Mouse (Mus musculus): ENCODE measurements around the gene Wnt5b. TPM values are rescaled to one million over a fixed set of nuclear protein-coding genes. Genes with fewer than 3 reads are reported as not detected.

The Wnt5b gene
- polyA plus RNA-seq, 1 experiment from 2014 or later, result 4.5 TPM

- Histone ChIP-seq H3K9me3 (ENCODE audit: control insufficient read depth, low read length) (no peaks in the 10 kb centered on the region), H3K36me3 (ENCODE audit: control insufficient read depth, insufficient read depth, low read length) (no peaks in the 10 kb centered on the region), H3K27me3 (ENCODE audit: control insufficient read depth, insufficient read depth, low read length) (no peaks in the 10 kb centered on the region), H3K4me2 (replicated peaks; ENCODE audit: low read depth) (no peak overlapping the region), H3K27ac (replicated peaks) (no peak overlapping the region), H3K4me1 (replicated peaks; ENCODE audit: control insufficient read depth, insufficient read depth) (peaks cover 5% of the 10 kb centered on the region; the same call in 1 of the 2 replicates), H3K4me3 (ENCODE audit: low read depth, low read length) (no peak overlapping the region), H3K9ac (ENCODE audit: low read length) (no peak overlapping the region)
- ATAC-seq (ENCODE audit: low FRiP score, low TSS enrichment) (no peak), DNase-seq (ENCODE audit: low spot score) (no peak)
- TF ChIP-seq EP300 (optimal IDR thresholded peaks at IDR 0.05), result no peak
- TF ChIP-seq CTCF (IDR thresholded peaks at IDR 0.05; ENCODE audit: low read depth), result no peak
- 71% methylated on average over 5 of the region's 5 CpGs for WGBS
Observed at GRCm38 (mm10) chr6:119583165-119583564, 39.0 kb upstream of the Wnt5b start.

GRCm38 (mm10) chr6:119576706-119577105 lies 32.6 kb upstream of the Wnt5b start:
- Histone ChIP-seq H3K9ac (ENCODE audit: low read length) (no peak overlapping the region), H3K27me3 (ENCODE audit: control insufficient read depth, insufficient read depth, low read length) (no peaks in the 10 kb centered on the region), H3K9me3 (ENCODE audit: control insufficient read depth, low read length) (no peaks in the 10 kb centered on the region), H3K4me1 (replicated peaks; ENCODE audit: control insufficient read depth, insufficient read depth) (no peaks in the 10 kb centered on the region), H3K4me2 (replicated peaks; ENCODE audit: low read depth) (no peak overlapping the region), H3K4me3 (ENCODE audit: low read depth, low read length) (no peak overlapping the region), H3K36me3 (ENCODE audit: control insufficient read depth, insufficient read depth, low read length) (no peaks in the 10 kb centered on the region; the same call in 1 of the 2 replicates), H3K27ac (replicated peaks) (no peak overlapping the region)
- ATAC-seq (ENCODE audit: low FRiP score, low TSS enrichment) (no peak), DNase-seq (ENCODE audit: low spot score) (no peak)
- WGBS, result 96% methylated on average over 4 of the region's 4 CpGs
- TF ChIP-seq CTCF (IDR thresholded peaks at IDR 0.05; ENCODE audit: low read depth) (no peak), EP300 (optimal IDR thresholded peaks at IDR 0.05) (no peak)

GRCm38 (mm10) chr6:119575331-119575730 lies 31.2 kb upstream of the Wnt5b start:
- Histone ChIP-seq H3K36me3 (ENCODE audit: control insufficient read depth, insufficient read depth, low read length) (no peaks in the 10 kb centered on the region; the same call in 1 of the 2 replicates), H3K9ac (ENCODE audit: low read length) (no peak overlapping the region), H3K27me3 (ENCODE audit: control insufficient read depth, insufficient read depth, low read length) (no peaks in the 10 kb centered on the region), H3K4me2 (replicated peaks; ENCODE audit: low read depth) (no peak overlapping the region), H3K27ac (replicated peaks) (no peak overlapping the region), H3K4me3 (ENCODE audit: low read depth, low read length) (no peak overlapping the region), H3K4me1 (replicated peaks; ENCODE audit: control insufficient read depth, insufficient read depth) (no peaks in the 10 kb centered on the region), H3K9me3 (ENCODE audit: control insufficient read depth, low read length) (no peaks in the 10 kb centered on the region)
- ATAC-seq (ENCODE audit: low FRiP score, low TSS enrichment) (no peak), DNase-seq (ENCODE audit: low spot score) (no peak)
- no peak for TF ChIP-seq CTCF (IDR thresholded peaks at IDR 0.05; ENCODE audit: low read depth)
- no peak for TF ChIP-seq EP300 (optimal IDR thresholded peaks at IDR 0.05)
- 93% methylated on average over 12 of the region's 12 CpGs for WGBS

- Histone ChIP-seq H3K9ac (ENCODE audit: low read length) (no peak overlapping the region), H3K9me3 (ENCODE audit: control insufficient read depth, low read length) (no peaks in the 10 kb centered on the region), H3K4me2 (replicated peaks; ENCODE audit: low read depth) (no peak overlapping the region), H3K27me3 (ENCODE audit: control insufficient read depth, insufficient read depth, low read length) (no peaks in the 10 kb centered on the region), H3K36me3 (ENCODE audit: control insufficient read depth, insufficient read depth, low read length) (no peaks in the 10 kb centered on the region; the same call in 1 of the 2 replicates), H3K4me3 (ENCODE audit: low read depth, low read length) (no peak overlapping the region), H3K4me1 (replicated peaks; ENCODE audit: control insufficient read depth, insufficient read depth) (no peaks in the 10 kb centered on the region), H3K27ac (replicated peaks) (no peak overlapping the region)
- ATAC-seq (ENCODE audit: low FRiP score, low TSS enrichment), result peak; percentile 25; the same call in 1 of the 2 replicates
- 59% methylated on average over 7 of the region's 7 CpGs for WGBS
- no peak for TF ChIP-seq CTCF (IDR thresholded peaks at IDR 0.05; ENCODE audit: low read depth)
- no peak for TF ChIP-seq EP300 (optimal IDR thresholded peaks at IDR 0.05)
- no peak for DNase-seq (ENCODE audit: low spot score)
Observed at GRCm38 (mm10) chr6:119572296-119572695, 28.1 kb upstream of the Wnt5b start.

- DNase-seq (ENCODE audit: low spot score), result no peak
- H3K9me3 ChIP-seq (ENCODE audit: control insufficient read depth, low read length), result no peaks in the 10 kb centered on the region
- no peak for TF ChIP-seq EP300 (optimal IDR thresholded peaks at IDR 0.05)
- no peak for TF ChIP-seq CTCF (IDR thresholded peaks at IDR 0.05; ENCODE audit: low read depth)
- no peak overlapping the region for H3K4me2 ChIP-seq (replicated peaks; ENCODE audit: low read depth)
- no peak for ATAC-seq (ENCODE audit: low FRiP score, low TSS enrichment)
- H3K27ac ChIP-seq (replicated peaks), result no peak overlapping the region
- H3K9ac ChIP-seq (ENCODE audit: low read length), result no peak overlapping the region; the same call in 1 of the 2 replicates
- H3K36me3 ChIP-seq (ENCODE audit: control insufficient read depth, insufficient read depth, low read length), result no peaks in the 10 kb centered on the region; the same call in 1 of the 2 replicates
- no peaks in the 10 kb centered on the region for H3K4me1 ChIP-seq (replicated peaks; ENCODE audit: control insufficient read depth, insufficient read depth)
- no peak overlapping the region for H3K4me3 ChIP-seq (ENCODE audit: low read depth, low read length)
- no peaks in the 10 kb centered on the region for H3K27me3 ChIP-seq (ENCODE audit: control insufficient read depth, insufficient read depth, low read length)
- 57% methylated on average over 4 of the region's 4 CpGs for WGBS
Observed at GRCm38 (mm10) chr6:119570797-119571196, 26.6 kb upstream of the Wnt5b start.

- TF ChIP-seq EP300 (optimal IDR thresholded peaks at IDR 0.05), result no peak
- TF ChIP-seq CTCF (IDR thresholded peaks at IDR 0.05; ENCODE audit: low read depth), result no peak
- DNase-seq (ENCODE audit: low spot score), result no peak
- Histone ChIP-seq H3K27me3 (ENCODE audit: control insufficient read depth, insufficient read depth, low read length) (no peaks in the 10 kb centered on the region), H3K9me3 (ENCODE audit: control insufficient read depth, low read length) (no peaks in the 10 kb centered on the region), H3K9ac (ENCODE audit: low read length) (no peak overlapping the region), H3K4me2 (replicated peaks; ENCODE audit: low read depth) (no peak overlapping the region), H3K36me3 (ENCODE audit: control insufficient read depth, insufficient read depth, low read length) (no peaks in the 10 kb centered on the region; the same call in 1 of the 2 replicates), H3K27ac (replicated peaks) (no peak overlapping the region), H3K4me3 (ENCODE audit: low read depth, low read length) (no peak overlapping the region), H3K4me1 (replicated peaks; ENCODE audit: control insufficient read depth, insufficient read depth) (no peaks in the 10 kb centered on the region)
- ATAC-seq (ENCODE audit: low FRiP score, low TSS enrichment), result no peak
- WGBS, result 73% methylated on average over 2 of the region's 2 CpGs
Observed at GRCm38 (mm10) chr6:119568339-119568738, 24.2 kb upstream of the Wnt5b start.
